Mouse (Mus musculus) kidney, postnatal 0 days (tissue): ENCODE results near the gene Fam102a. TPM values are rescaled to one million over a fixed set of nuclear protein-coding genes. Genes with fewer than 3 reads are reported as not detected.

ENCODE experiments used
- ATAC-seq: fragments of 200-750 bp; cut with Nextera tagmentation; replicated peaks from 2 replicates; pipeline ENCODE4 v1.8.0; 2017; ENCODE audit warnings: low read depth, moderate number of reproducible peaks, moderate TSS enrichment, moderate library complexity; ENCODE audit not compliant: low FRiP score
- DNase-seq: peaks from one replicate; pipeline ENCODE4 v3.0.0-alpha.2; 2016; ENCODE audit warnings: low spot score
- H3K27ac ChIP-seq: fragments of 300-500 bp; sonication (generic); 2 replicates; pipeline ENCODE4 v1.5.1; 2014; ENCODE audit warnings: mild to moderate bottlenecking
- H3K27me3 ChIP-seq: fragments of 300-500 bp; sonication (generic); 2 replicates; pipeline ENCODE4 v1.6.1; 2014; ENCODE audit warnings: low read length, mixed read lengths; ENCODE audit not compliant: insufficient read depth
- H3K36me3 ChIP-seq: fragments of 300-500 bp; sonication (generic); 2 replicates; pipeline ENCODE4 v1.6.1; 2014; ENCODE audit warnings: low read length, mixed read lengths; ENCODE audit not compliant: insufficient read depth
- H3K4me1 ChIP-seq: fragments of 300-500 bp; sonication (generic); replicated peaks from 2 replicates; pipeline ENCODE4 v1.6.1; 2014; ENCODE audit warnings: antibody characterized with exemption, low read length, mixed read lengths; ENCODE audit not compliant: insufficient read depth
- H3K4me2 ChIP-seq: fragments of 300-500 bp; sonication (generic); 2 replicates; pipeline ENCODE4 v1.6.1; 2014; ENCODE audit warnings: mild to moderate bottlenecking, low read length, moderate library complexity, mixed read lengths
- H3K4me3 ChIP-seq: fragments of 300-500 bp; sonication (generic); replicated peaks from 2 replicates; pipeline ENCODE4 v1.5.1; 2014; ENCODE audit warnings: low read depth, low read length
- H3K9ac ChIP-seq: fragments of 300-500 bp; sonication (generic); 2 replicates; pipeline ENCODE4 v1.6.1; 2014; ENCODE audit warnings: low read depth, low read length
- H3K9me3 ChIP-seq: fragments of 300-500 bp; sonication (generic); replicated peaks from 2 replicates; pipeline ENCODE4 v1.6.1; 2016; ENCODE audit warnings: low read length, inconsistent platforms, mixed read lengths
- CTCF ChIP-seq: IDR thresholded peaks from 2 replicates; pipeline ENCODE4 v1.5.1; 2016; ENCODE audit warnings: antibody characterized with exemption, low read depth, mild to moderate bottlenecking, moderate library complexity
- WGBS: fragments of 180-500 bp; shearing (Covaris S2); extraction: QIAGEN DNeasy Blood & Tissue Kit; methylation state at CpG from one replicate; pipeline ENCODE4 v1.1.7; 2014; 5-methylcytosine and 5-hydroxymethylcytosine counted together
- polyA plus RNA-seq: library from polyadenylated mRNA; unstranded; fragments of >200 nt; fragmentation: Nextera tagmentation; extraction: Ambion mirVana; gene quantifications from 2 replicates; pipeline ENCODE4 v1.2.1, GENCODE M21; 2015

The Fam102a gene
- polyA plus RNA-seq, 1 experiment from 2014 or later: 16.9 TPM

GRCm38 (mm10) chr2:32555484-32555883 is 20.4 kb downstream of the Fam102a start:
- Histone ChIP-seq H3K36me3 (peaks cover 11% of the 10 kb centered on the region; the same call in 1 of the 2 replicates), H3K4me1 (no peaks in the 10 kb centered on the region), H3K4me3 (no peak overlapping the region), H3K9ac (no peak overlapping the region), H3K4me2 (no peak overlapping the region), H3K9me3 (no peaks in the 10 kb centered on the region), H3K27me3 (no peaks in the 10 kb centered on the region), H3K27ac (no peak overlapping the region; the same call in 1 of the 2 replicates)
- no peak for TF ChIP-seq CTCF
- 48% methylated on average over 4 of the region's 4 CpGs for WGBS
- ATAC-seq (no peak), DNase-seq (no peak)

- Histone ChIP-seq H3K36me3 (peaks cover 11% of the 10 kb centered on the region; the same call in 1 of the 2 replicates), H3K4me3 (no peak overlapping the region), H3K4me2 (no peak overlapping the region), H3K27me3 (no peaks in the 10 kb centered on the region), H3K4me1 (no peaks in the 10 kb centered on the region), H3K9ac (peak overlapping the region; percentile 10; the same call in 1 of the 2 replicates), H3K27ac (no peak overlapping the region; the same call in 1 of the 2 replicates), H3K9me3 (no peaks in the 10 kb centered on the region)
- DNase-seq: no peak
- no peak for ATAC-seq
- no peak for TF ChIP-seq CTCF
- WGBS: 78% methylated on average over 7 of the region's 7 CpGs
Measured at GRCm38 (mm10) chr2:32556019-32556418, 20.9 kb downstream of the Fam102a start.

GRCm38 (mm10) chr2:32559570-32559969 is 24.4 kb downstream of the Fam102a start:
- 60% methylated on average over 5 of the region's 5 CpGs for WGBS
- Histone ChIP-seq H3K4me2 (no peak overlapping the region), H3K36me3 (peaks cover 24% of the 10 kb centered on the region), H3K27ac (no peak overlapping the region), H3K27me3 (no peaks in the 10 kb centered on the region), H3K4me1 (no peaks in the 10 kb centered on the region), H3K9ac (no peak overlapping the region), H3K9me3 (no peaks in the 10 kb centered on the region), H3K4me3 (no peak overlapping the region)
- no peak for DNase-seq
- no peak for ATAC-seq
- TF ChIP-seq CTCF: no peak

GRCm38 (mm10) chr2:32566536-32567063 is 31.5 kb downstream of the Fam102a start:
- Histone ChIP-seq H3K36me3 (peaks cover 40% of the 10 kb centered on the region), H3K4me3 (no peak overlapping the region), H3K27me3 (no peaks in the 10 kb centered on the region), H3K4me2 (no peak overlapping the region), H3K27ac (no peak overlapping the region), H3K4me1 (peaks cover 3% of the 10 kb centered on the region), H3K9me3 (no peaks in the 10 kb centered on the region), H3K9ac (no peak overlapping the region)
- ATAC-seq: no peak
- peak; percentile 85 for DNase-seq
- 37% methylated on average over 4 of the region's 4 CpGs for WGBS
- TF ChIP-seq CTCF: peak; percentile 88

- Histone ChIP-seq H3K4me2 (no peak overlapping the region), H3K27ac (no peak overlapping the region), H3K9ac (no peak overlapping the region), H3K4me3 (no peak overlapping the region), H3K27me3 (no peaks in the 10 kb centered on the region), H3K36me3 (peaks cover 41% of the 10 kb centered on the region), H3K9me3 (no peaks in the 10 kb centered on the region), H3K4me1 (peaks cover 8% of the 10 kb centered on the region)
- ATAC-seq (no peak), DNase-seq (no peak)
- TF ChIP-seq CTCF: no peak
- WGBS: 61% methylated on average over 5 of the region's 5 CpGs
Measured at GRCm38 (mm10) chr2:32568149-32568548, 33.0 kb downstream of the Fam102a start.

- Histone ChIP-seq H3K36me3 (peaks cover 35% of the 10 kb centered on the region), H3K27me3 (no peaks in the 10 kb centered on the region), H3K9me3 (no peaks in the 10 kb centered on the region), H3K4me1 (peaks cover 8% of the 10 kb centered on the region), H3K9ac (no peak overlapping the region), H3K4me3 (no peak overlapping the region), H3K4me2 (no peak overlapping the region), H3K27ac (no peak overlapping the region)
- DNase-seq (no peak), ATAC-seq (no peak)
- no peak for TF ChIP-seq CTCF
- WGBS: 83% methylated on average over 3 of the region's 3 CpGs
Measured at GRCm38 (mm10) chr2:32568941-32569340, 33.8 kb downstream of the Fam102a start.
